11 mouse cellular contexts compared by ENCODE assay signal in genomic region chr11:117846640-117847039, GRCm38 (mm10). TPM values are rescaled to one million over a fixed set of nuclear protein-coding genes. Genes with fewer than 3 reads are reported as not detected.
A peak's percentile ranks its signal among the peaks of the same experiment; 100 is the strongest.
DNase-seq lines count a peak whose midpoint lies in the region; ATAC-seq and TF ChIP-seq lines count a peak whose summit lies in the region.
"Had no signal": no experiment of that assay in that cellular context is flagged by ENCODE, and none has a peak within 500 bp of the region (broad histone marks: within the 10 kb centered on the region; RNA-seq: fewer than 3 reads in every experiment).

No protein-coding gene starts in this region.

- H3K27me3 ChIP-seq in heart, adult 2 months (ENCODE audit: control insufficient read depth, insufficient read depth, low read length): no peaks in the 10 kb centered on the region
- H3K27me3 ChIP-seq in intestine, embryonic 15.5 days (replicated peaks): no peaks in the 10 kb centered on the region
- H3K27me3 ChIP-seq in liver, embryonic 14.5 days (ENCODE audit: control insufficient read depth, insufficient read depth, low read length): no peaks in the 10 kb centered on the region
- no peaks in the 10 kb centered on the region for H3K27me3 ChIP-seq in midbrain, embryonic 11.5 days (ENCODE audit: control insufficient read depth, insufficient read depth, low read length)

- ATAC-seq in intestine, embryonic 15.5 days: peak; percentile 70
- ATAC-seq in liver, embryonic 14.5 days (ENCODE audit: insufficient read depth): no peak
- ATAC-seq in midbrain, embryonic 11.5 days (ENCODE audit: low FRiP score): no peak

- DNase-seq in heart, adult 2 months: no peak
- no peak for DNase-seq in heart, postnatal 36 days
- peak; percentile 38 for DNase-seq in CD4-positive helper T cell, adult 2 months (ENCODE audit: low read depth, low spot score)
- DNase-seq in liver, embryonic 14.5 days (ENCODE audit: low read depth in 3 of 3, low spot score in 3 of 3): no peak
- DNase-seq in gastrocnemius, postnatal 36 days: no peak
- no peak for DNase-seq in spleen, postnatal 14 days (ENCODE audit: low spot score in 2 of 2)
- DNase-seq in midbrain, embryonic 11.5 days (ENCODE audit: low spot score, missing footprints): no peak
- DNase-seq: layer of hippocampus, adult 9-11 months; lung, postnatal 4 days had no signal

- no peak for TF ChIP-seq EP300 in heart, adult 2 months (IDR thresholded peaks at IDR 0.05; ENCODE audit: insufficient read depth, low read depth, low read length)
- TF ChIP-seq EP300 in liver, embryonic 14.5 days (IDR thresholded peaks at IDR 0.05; ENCODE audit: low read depth): no peak

- no peaks in the 10 kb centered on the region for H3K79me2 ChIP-seq in heart, adult 2 months (replicated peaks; ENCODE audit: control insufficient read depth, insufficient read depth, low read length)

- intact Hi-C loops in heart, adult 2 months (cut with DNase I): no loop called here
- intact Hi-C loops in heart, postnatal 36 days (cut with DNase I): no loop called here
- intact Hi-C loops in gastrocnemius, postnatal 36 days (cut with DNase I): no loop called here

- 51% methylated on average over 5 of the region's 5 CpGs for WGBS in heart, adult 2 months
- 45% methylated on average over 5 of the region's 5 CpGs for WGBS in intestine, embryonic 15.5 days
- WGBS in liver, embryonic 14.5 days (ENCODE audit: insufficient replicate concordance): 45% methylated on average over 5 of the region's 5 CpGs
- 64% methylated on average over 5 of the region's 5 CpGs for WGBS in midbrain, embryonic 11.5 days

- H3K4me3 ChIP-seq in heart, adult 2 months: no peak overlapping the region
- H3K4me3 ChIP-seq in intestine, embryonic 15.5 days (replicated peaks): no peak overlapping the region
- H3K4me3 ChIP-seq in liver, embryonic 14.5 days (ENCODE audit: insufficient read depth in 1 of 2, low read depth in 2 of 2, low read length in 2 of 2): no peak overlapping the region
- H3K4me3 ChIP-seq in midbrain, embryonic 11.5 days (ENCODE audit: low read depth, low read length): no peak overlapping the region

- H3K36me3 ChIP-seq in heart, adult 2 months (ENCODE audit: control insufficient read depth, insufficient read depth, low read length): no peaks in the 10 kb centered on the region
- H3K36me3 ChIP-seq in intestine, embryonic 15.5 days: peaks cover 1% of the 10 kb centered on the region; the same call in 1 of the 2 replicates
- H3K36me3 ChIP-seq in liver, embryonic 14.5 days (replicated peaks; ENCODE audit: control insufficient read depth, insufficient read depth, low read depth): peaks cover 14% of the 10 kb centered on the region
- no peaks in the 10 kb centered on the region for H3K36me3 ChIP-seq in midbrain, embryonic 11.5 days (ENCODE audit: control insufficient read depth, insufficient read depth, low read length)

- no peak overlapping the region for H3K4me2 ChIP-seq in intestine, embryonic 15.5 days (replicated peaks)
- no peak overlapping the region for H3K4me2 ChIP-seq in liver, embryonic 14.5 days (ENCODE audit: low read depth)
- H3K4me2 ChIP-seq in midbrain, embryonic 11.5 days: no peak overlapping the region

- no peak overlapping the region for H3K27ac ChIP-seq in heart, adult 2 months
- no peak overlapping the region; the same call in 1 of the 2 replicates for H3K27ac ChIP-seq in intestine, embryonic 15.5 days
- H3K27ac ChIP-seq in liver, embryonic 14.5 days: no peak overlapping the region
- no peak overlapping the region for H3K27ac ChIP-seq in midbrain, embryonic 11.5 days (ENCODE audit: low read depth, low read length)

- no peak overlapping the region for H3K9ac ChIP-seq in heart, adult 2 months (ENCODE audit: low read depth, low read length)
- H3K9ac ChIP-seq in intestine, embryonic 15.5 days: no peak overlapping the region
- H3K9ac ChIP-seq in liver, embryonic 14.5 days (replicated peaks): no peak overlapping the region
- no peak overlapping the region for H3K9ac ChIP-seq in midbrain, embryonic 11.5 days (ENCODE audit: low read length)

- TF ChIP-seq POLR2A in heart, adult 2 months (IDR thresholded peaks at IDR 0.05; ENCODE audit: insufficient read depth, low read depth, low read length): no peak

- H3K4me1 ChIP-seq in heart, adult 2 months (ENCODE audit: control insufficient read depth, insufficient read depth, low read length): peaks cover 2% of the 10 kb centered on the region
- H3K4me1 ChIP-seq in intestine, embryonic 15.5 days (replicated peaks): peaks cover 23% of the 10 kb centered on the region
- H3K4me1 ChIP-seq in liver, embryonic 14.5 days (replicated peaks; ENCODE audit: control insufficient read depth in 2 of 2, insufficient read depth in 2 of 2, low read length in 1 of 2): peaks cover 19 to 28% of the 10 kb centered on the region in 2 experiments
- H3K4me1 ChIP-seq in midbrain, embryonic 11.5 days (ENCODE audit: control insufficient read depth, insufficient read depth, low read length): peaks cover 16% of the 10 kb centered on the region

- TF ChIP-seq CTCF in heart, adult 2 months (IDR thresholded peaks at IDR 0.05): peak; percentile 64
- peak; percentile 62 for TF ChIP-seq CTCF in liver, embryonic 14.5 days (IDR thresholded peaks at IDR 0.05; ENCODE audit: low read depth)

- H3K9me3 ChIP-seq in intestine, embryonic 15.5 days: no peaks in the 10 kb centered on the region
- H3K9me3 ChIP-seq in liver, embryonic 14.5 days (ENCODE audit: control insufficient read depth, low read length): no peaks in the 10 kb centered on the region
- no peaks in the 10 kb centered on the region for H3K9me3 ChIP-seq in midbrain, embryonic 11.5 days (ENCODE audit: control insufficient read depth, low read length)

RNA-seq across cellular contexts. Expression of gene Birc5, which starts 2.4 kb away (rescaled TPM):
- total RNA-seq in heart, adult 2 months (2021): under 1 TPM; 0.18 to 0.80 TPM
- polyA plus RNA-seq in heart, adult 2 months (2012; rRNA removed): 0.35 and 0.79 TPM in 2 replicates
- total RNA-seq in heart, postnatal 36 days (2021): 1 to 10 TPM in 1 of 2 experiments, under 1 TPM in 1; 0.80 to 1.1 TPM
- 307 and 336 TPM in 2 replicates for polyA plus RNA-seq in intestine, embryonic 15.5 days (2015; fragmentation: Nextera tagmentation; extraction: Ambion mirVana)
- 123 and 181 TPM in 2 replicates for polyA plus RNA-seq in liver, embryonic 14.5 days (2012; rRNA removed)
- polyA plus RNA-seq in liver, embryonic 14.5 days (2014; fragmentation: Nextera tagmentation; extraction: Ambion mirVana): 371 and 373 TPM in 2 replicates
- total RNA-seq in gastrocnemius, postnatal 36 days (2021): under 1 TPM; 0.74 to 0.84 TPM
- 346 and 363 TPM in 2 replicates for polyA plus RNA-seq in midbrain, embryonic 11.5 days (2014; fragmentation: Nextera tagmentation; extraction: Ambion mirVana)

RNA-seq across cellular contexts. Expression of gene Tmem235, which starts 13.9 kb away (rescaled TPM):
- total RNA-seq in heart, adult 2 months (2021): not detected
- polyA plus RNA-seq in heart, adult 2 months (2012; rRNA removed): not detected in 2 replicates
- not detected for total RNA-seq in heart, postnatal 36 days (2021)
- polyA plus RNA-seq in intestine, embryonic 15.5 days (2015; fragmentation: Nextera tagmentation; extraction: Ambion mirVana): not detected in 2 replicates
- 0.02 TPM in 1 of 2 replicates, not detected in the other for polyA plus RNA-seq in liver, embryonic 14.5 days (2012; rRNA removed)
- polyA plus RNA-seq in liver, embryonic 14.5 days (2014; fragmentation: Nextera tagmentation; extraction: Ambion mirVana): not detected in 2 replicates
- total RNA-seq in gastrocnemius, postnatal 36 days (2021): not detected
- not detected in 2 replicates for polyA plus RNA-seq in midbrain, embryonic 11.5 days (2014; fragmentation: Nextera tagmentation; extraction: Ambion mirVana)
- polyA plus RNA-seq: heart, embryonic 16.5 days had no signal

RNA-seq across cellular contexts. Expression of gene Tk1, which starts 20.7 kb away (rescaled TPM):
- total RNA-seq in heart, adult 2 months (2021): 1 to 10 TPM; 1.9 to 2.0 TPM
- 3.0 and 3.7 TPM in 2 replicates for polyA plus RNA-seq in heart, adult 2 months (2012; rRNA removed)
- 1 to 10 TPM; 2.0 to 3.0 TPM for total RNA-seq in heart, postnatal 36 days (2021)
- polyA plus RNA-seq in intestine, embryonic 15.5 days (2015; fragmentation: Nextera tagmentation; extraction: Ambion mirVana): 144 and 146 TPM in 2 replicates
- polyA plus RNA-seq in liver, embryonic 14.5 days (2012; rRNA removed): 122 and 136 TPM in 2 replicates
- 135 and 144 TPM in 2 replicates for polyA plus RNA-seq in liver, embryonic 14.5 days (2014; fragmentation: Nextera tagmentation; extraction: Ambion mirVana)
- 1 to 10 TPM; 4.5 TPM for total RNA-seq in gastrocnemius, postnatal 36 days (2021)
- 87.1 and 89.7 TPM in 2 replicates for polyA plus RNA-seq in midbrain, embryonic 11.5 days (2014; fragmentation: Nextera tagmentation; extraction: Ambion mirVana)

RNA-seq across cellular contexts. Expression of gene Afmid, which starts 20.9 kb away (rescaled TPM):
- 1 to 10 TPM; 2.5 to 3.2 TPM for total RNA-seq in heart, adult 2 months (2021)
- polyA plus RNA-seq in heart, adult 2 months (2012; rRNA removed): 11.8 and 14.3 TPM in 2 replicates
- 1 to 10 TPM; 3.1 TPM for total RNA-seq in heart, postnatal 36 days (2021)
- polyA plus RNA-seq in intestine, embryonic 15.5 days (2015; fragmentation: Nextera tagmentation; extraction: Ambion mirVana): 8.3 and 8.9 TPM in 2 replicates
- polyA plus RNA-seq in liver, embryonic 14.5 days (2012; rRNA removed): 7.1 and 7.6 TPM in 2 replicates
- polyA plus RNA-seq in liver, embryonic 14.5 days (2014; fragmentation: Nextera tagmentation; extraction: Ambion mirVana): 7.5 and 9.8 TPM in 2 replicates
- total RNA-seq in gastrocnemius, postnatal 36 days (2021): 1 to 10 TPM; 2.7 to 3.0 TPM
- 2.8 and 3.9 TPM in 2 replicates for polyA plus RNA-seq in midbrain, embryonic 11.5 days (2014; fragmentation: Nextera tagmentation; extraction: Ambion mirVana)

RNA-seq across cellular contexts. Expression of gene Tha1, which starts 26.6 kb away (rescaled TPM):
- total RNA-seq in heart, adult 2 months (2021): 1 to 10 TPM; 9.2 to 9.3 TPM
- 11.2 and 14.6 TPM in 2 replicates for polyA plus RNA-seq in heart, adult 2 months (2012; rRNA removed)
- total RNA-seq in heart, postnatal 36 days (2021): 1 to 10 TPM; 6.9 to 8.2 TPM
- polyA plus RNA-seq in intestine, embryonic 15.5 days (2015; fragmentation: Nextera tagmentation; extraction: Ambion mirVana): 7.1 and 9.7 TPM in 2 replicates
- 1.4 TPM in 2 replicates for polyA plus RNA-seq in liver, embryonic 14.5 days (2012; rRNA removed)
- 0.83 and 1.6 TPM in 2 replicates for polyA plus RNA-seq in liver, embryonic 14.5 days (2014; fragmentation: Nextera tagmentation; extraction: Ambion mirVana)
- 1 to 10 TPM; 4.3 to 5.2 TPM for total RNA-seq in gastrocnemius, postnatal 36 days (2021)
- 1.7 and 2.4 TPM in 2 replicates for polyA plus RNA-seq in midbrain, embryonic 11.5 days (2014; fragmentation: Nextera tagmentation; extraction: Ambion mirVana)

Comparison
In these comparisons a context has a peak if more than half of its experiments do, and no peak if none do; other contexts are left out.
1. RNA of gene Birc5, which starts 2.4 kb away (polyA plus RNA-seq): 123 to 373 TPM in liver, embryonic 14.5 days, 346 to 363 TPM in midbrain, embryonic 11.5 days and 307 to 336 TPM in intestine, embryonic 15.5 days; 0.35 to 0.79 TPM in heart, adult 2 months; every median in the first group is over 10 times any median in the second.
2. RNA of gene Tk1, which starts 20.7 kb away (polyA plus RNA-seq): 144 to 146 TPM in intestine, embryonic 15.5 days, 122 to 144 TPM in liver, embryonic 14.5 days and 87.1 to 89.7 TPM in midbrain, embryonic 11.5 days; 3.0 to 3.7 TPM in heart, adult 2 months; every median in the first group is over 10 times any median in the second.